Mouse (Mus musculus) erythroblast, embryonic 14.5 days (primary cell): ENCODE results near the gene Scn3a.

ENCODE experiments used
- GATA1 ChIP-seq: IDR thresholded peaks from 2 replicates; pipeline ENCODE4 v1.6.1; 2012; ENCODE audit warnings: low read length, inconsistent platforms, mixed read lengths
- TAL1 ChIP-seq: IDR thresholded peaks from 3 replicates; pipeline ENCODE4 v1.6.1; 2012; ENCODE audit warnings: low read length, inconsistent platforms, mixed read lengths

DNA sequence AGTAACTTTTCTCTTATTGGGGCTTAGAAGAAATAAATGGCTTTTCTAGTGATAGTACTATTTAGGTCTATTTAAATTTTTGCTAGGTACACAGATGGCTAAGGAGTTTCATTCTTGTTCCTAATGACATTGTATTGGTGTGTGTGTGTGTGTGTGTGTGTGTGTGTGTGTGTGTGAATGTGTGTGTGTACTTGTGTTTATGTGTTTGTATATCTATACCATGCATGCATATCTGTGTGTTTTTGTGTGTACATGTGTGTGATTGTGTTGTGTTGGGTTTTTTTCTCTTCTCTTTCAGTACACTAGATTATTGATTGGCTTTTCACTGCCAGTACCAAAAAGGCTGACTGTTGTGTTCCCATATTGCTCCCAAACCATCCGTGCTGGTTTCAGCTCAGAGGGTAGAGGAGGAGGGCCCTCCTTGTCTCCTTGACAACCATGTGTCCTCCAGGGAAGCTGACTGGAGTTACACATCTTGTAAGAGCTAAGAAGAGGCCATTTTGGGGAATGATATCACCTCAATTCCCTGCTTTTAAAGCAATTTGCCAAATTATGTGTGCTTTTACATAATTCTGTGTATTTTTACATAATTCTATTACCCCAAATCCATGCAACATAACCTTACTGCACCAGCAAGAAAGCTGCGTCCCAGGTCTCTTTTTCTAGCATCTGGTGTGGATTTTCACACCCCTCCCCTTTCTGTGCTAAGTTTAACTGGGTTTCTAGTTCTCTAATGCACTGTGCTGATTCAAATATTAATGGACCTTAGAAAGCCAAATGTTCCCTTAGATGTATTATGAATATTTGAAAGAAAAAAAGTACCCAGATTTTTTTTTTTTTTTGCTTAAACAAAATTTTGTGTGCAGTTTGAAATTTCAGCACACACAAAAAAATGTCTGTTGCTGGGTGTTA is 116.7 kb downstream of the Scn3a start:
- TF ChIP-seq GATA1 (no peak), TAL1 (no peak)
